8 mouse cellular contexts compared by ENCODE assay signal in the genomic region with DNA sequence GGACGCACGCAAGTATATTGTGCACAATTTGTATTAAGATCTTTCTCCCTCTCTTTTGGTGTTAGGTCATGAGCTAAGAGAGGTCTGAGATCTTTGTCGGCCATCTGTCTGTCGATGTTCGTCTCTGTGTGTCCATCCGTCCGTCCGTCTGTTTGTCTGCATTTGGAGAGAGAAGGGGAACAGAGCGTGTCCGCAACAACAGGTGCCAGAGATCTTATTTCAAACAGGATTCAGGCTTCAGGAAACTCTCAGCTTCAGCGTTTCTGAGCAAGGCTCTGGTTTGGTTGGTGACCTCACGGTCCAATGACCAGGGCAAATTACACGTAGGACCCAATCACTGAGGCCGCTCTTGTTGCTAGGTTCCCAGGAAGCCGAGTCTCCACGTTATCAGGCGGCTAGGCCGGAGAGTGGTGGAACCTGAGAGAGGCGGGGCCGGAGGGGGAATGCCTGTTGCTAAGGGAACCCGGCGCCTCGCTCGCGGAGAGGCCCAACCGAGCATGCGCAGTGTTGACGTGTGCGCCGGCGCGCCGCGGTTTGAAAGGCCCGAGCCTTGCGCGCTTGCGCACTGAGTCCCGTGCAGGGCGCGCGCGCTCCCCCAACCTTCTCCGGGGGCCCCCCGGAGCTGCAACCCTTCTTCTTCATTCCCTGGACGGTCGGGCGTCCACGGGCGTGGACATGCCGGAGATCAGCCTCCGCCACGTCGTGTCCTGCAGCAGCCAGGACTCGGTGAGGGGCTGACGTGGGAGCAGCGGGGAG. TPM values are rescaled to one million over a fixed set of nuclear protein-coding genes. Genes with fewer than 3 reads are reported as not detected.
A peak's percentile ranks its signal among the peaks of the same experiment; 100 is the strongest.
DNase-seq lines count a peak whose midpoint lies in the region; ATAC-seq and TF ChIP-seq lines count a peak whose summit lies in the region.

No protein-coding gene starts in this region.

- H3K9ac ChIP-seq in heart, embryonic 12.5 days = peak overlapping the region; percentile 89
- H3K9ac ChIP-seq in kidney, postnatal 0 days (ENCODE audit: low read depth, low read length) = peak overlapping the region; percentile 86
- peak overlapping the region; percentile 67 for H3K9ac ChIP-seq in liver, embryonic 11.5 days (ENCODE audit: low read depth, low read length)
- peak overlapping the region; percentile 73 for H3K9ac ChIP-seq in stomach, embryonic 14.5 days (replicated peaks; ENCODE audit: low read depth, low read length)

- peak overlapping the region; percentile 88 for H3K4me3 ChIP-seq in heart, embryonic 12.5 days
- peak overlapping the region; percentile 85 for H3K4me3 ChIP-seq in kidney, postnatal 0 days (replicated peaks; ENCODE audit: low read depth, low read length)
- H3K4me3 ChIP-seq in liver, embryonic 11.5 days (ENCODE audit: low read depth, low read length) = peak overlapping the region; percentile 65
- peak overlapping the region; percentile 86 for H3K4me3 ChIP-seq in stomach, embryonic 14.5 days (ENCODE audit: low read depth, low read length)

- H3K9me3 ChIP-seq in heart, embryonic 12.5 days (replicated peaks) = no peaks in the 10 kb centered on the region
- no peaks in the 10 kb centered on the region for H3K9me3 ChIP-seq in kidney, postnatal 0 days (replicated peaks; ENCODE audit: low read length)
- no peaks in the 10 kb centered on the region for H3K9me3 ChIP-seq in liver, embryonic 11.5 days (ENCODE audit: control insufficient read depth, low read length)
- H3K9me3 ChIP-seq in stomach, embryonic 14.5 days (ENCODE audit: control insufficient read depth, low read depth, low read length) = no peaks in the 10 kb centered on the region

- ATAC-seq in erythroid progenitor cell, adult 5-6 weeks (replicated peaks; ENCODE audit: low FRiP score, poor library complexity, severe bottlenecking) = peak; percentile 99
- peak; percentile 99 for ATAC-seq in heart, embryonic 12.5 days (ENCODE audit: insufficient number of reproducible peaks, low FRiP score)
- peak; percentile 99 for ATAC-seq in kidney, postnatal 0 days (replicated peaks; ENCODE audit: low FRiP score, low read depth)
- ATAC-seq in liver, embryonic 11.5 days (replicated peaks; ENCODE audit: low FRiP score) = peak; percentile 99
- ATAC-seq in stomach, embryonic 14.5 days (ENCODE audit: insufficient number of reproducible peaks, insufficient read depth, low FRiP score, low read depth) = peak; percentile 99

- peaks cover 34% of the 10 kb centered on the region for H3K36me3 ChIP-seq in heart, embryonic 12.5 days
- H3K36me3 ChIP-seq in kidney, postnatal 0 days (ENCODE audit: insufficient read depth, low read length) = peaks cover 13% of the 10 kb centered on the region; the same call in 1 of the 2 replicates
- H3K36me3 ChIP-seq in liver, embryonic 11.5 days (ENCODE audit: control insufficient read depth, insufficient read depth, low read length) = peaks cover 11% of the 10 kb centered on the region; the same call in 1 of the 2 replicates
- H3K36me3 ChIP-seq in stomach, embryonic 14.5 days (ENCODE audit: control insufficient read depth, insufficient read depth, low read length) = peaks cover 13% of the 10 kb centered on the region

- no peak for TF ChIP-seq CTCF in kidney, postnatal 0 days (IDR thresholded peaks at IDR 0.05; ENCODE audit: low read depth)

- WGBS in heart, embryonic 12.5 days = under 1% methylated on average over 57 of the region's 57 CpGs
- under 1% methylated on average over 57 of the region's 57 CpGs for WGBS in kidney, postnatal 0 days
- 1% methylated on average over 57 of the region's 57 CpGs for WGBS in liver, embryonic 11.5 days
- under 1% methylated on average over 57 of the region's 57 CpGs for WGBS in stomach, embryonic 14.5 days

- peak overlapping the region; percentile 73 for H3K4me2 ChIP-seq in heart, embryonic 12.5 days
- peak overlapping the region; percentile 74 for H3K4me2 ChIP-seq in kidney, postnatal 0 days (ENCODE audit: low read length)
- peak overlapping the region; percentile 80 for H3K4me2 ChIP-seq in liver, embryonic 11.5 days
- peak overlapping the region; percentile 66 for H3K4me2 ChIP-seq in stomach, embryonic 14.5 days (replicated peaks; ENCODE audit: low read depth, low read length)

- no peaks in the 10 kb centered on the region for H3K27me3 ChIP-seq in heart, embryonic 12.5 days (replicated peaks)
- H3K27me3 ChIP-seq in kidney, postnatal 0 days (ENCODE audit: insufficient read depth, low read length) = no peaks in the 10 kb centered on the region
- no peaks in the 10 kb centered on the region for H3K27me3 ChIP-seq in liver, embryonic 11.5 days (replicated peaks; ENCODE audit: control insufficient read depth, insufficient read depth, low read length)
- no peaks in the 10 kb centered on the region for H3K27me3 ChIP-seq in stomach, embryonic 14.5 days (ENCODE audit: control insufficient read depth, insufficient read depth, low read length)

- H3K4me1 ChIP-seq in heart, embryonic 12.5 days (replicated peaks) = peaks cover 18% of the 10 kb centered on the region
- peaks cover 7% of the 10 kb centered on the region for H3K4me1 ChIP-seq in kidney, postnatal 0 days (replicated peaks; ENCODE audit: insufficient read depth, low read length)
- peaks cover 10% of the 10 kb centered on the region for H3K4me1 ChIP-seq in liver, embryonic 11.5 days (replicated peaks; ENCODE audit: control insufficient read depth, insufficient read depth, low read length)
- H3K4me1 ChIP-seq in stomach, embryonic 14.5 days (ENCODE audit: control insufficient read depth, insufficient read depth, low read length) = peaks cover 11% of the 10 kb centered on the region; the same call in 1 of the 2 replicates

- DNase-seq in CD4-positive helper T cell, adult 2 months (ENCODE audit: low read depth, low spot score) = peak; percentile 97
- peak; percentile 96 for DNase-seq in brain, embryonic 18.5 days (ENCODE audit: low read depth, low spot score)
- peak; percentile 100 for DNase-seq in kidney, postnatal 0 days (ENCODE audit: low spot score)
- peak; percentile 99 for DNase-seq in liver, embryonic 11.5 days (ENCODE audit: low spot score)
- peak; percentile 98 for DNase-seq in naive thymus-derived CD4-positive, alpha-beta T cell, adult 2 months (ENCODE audit: low read depth)

- peak overlapping the region; percentile 69 for H3K27ac ChIP-seq in heart, embryonic 12.5 days (ENCODE audit: poor library complexity, severe bottlenecking)
- peak overlapping the region; percentile 93 for H3K27ac ChIP-seq in kidney, postnatal 0 days
- H3K27ac ChIP-seq in liver, embryonic 11.5 days (ENCODE audit: low read depth, low read length) = peak overlapping the region; percentile 34; the same call in 1 of the 2 replicates
- peak overlapping the region; percentile 76 for H3K27ac ChIP-seq in stomach, embryonic 14.5 days (ENCODE audit: low read length)

RNA-seq across cellular contexts. Expression of a gene that starts 0.7 kb away (rescaled TPM):
- 37.1 and 39.4 TPM in 2 replicates for total RNA-seq in erythroid progenitor cell, adult 5-6 weeks (2015; ENCODE audit: low replicate concordance)
- total RNA-seq in erythroid progenitor cell, adult 5-6 weeks (2017; ENCODE audit: low replicate concordance) = 36.7 and 62.5 TPM in 2 replicates
- polyA plus RNA-seq in heart, embryonic 12.5 days (2016; fragmentation: Nextera tagmentation; extraction: Ambion mirVana) = 70.5 and 71.7 TPM in 2 replicates
- polyA plus RNA-seq in kidney, postnatal 0 days (2015; fragmentation: Nextera tagmentation; extraction: Ambion mirVana) = 58.4 and 63.6 TPM in 2 replicates
- polyA plus RNA-seq in liver, embryonic 11.5 days (2014; fragmentation: Nextera tagmentation; extraction: Ambion mirVana) = 91.0 and 102 TPM in 2 replicates
- 93.0 and 110 TPM in 2 replicates for polyA plus RNA-seq in stomach, embryonic 14.5 days (2014; fragmentation: Nextera tagmentation; extraction: Ambion mirVana)

RNA-seq across cellular contexts. Expression of a gene that starts 0.9 kb away (rescaled TPM):
- not detected in 2 replicates for total RNA-seq in erythroid progenitor cell, adult 5-6 weeks (2015; ENCODE audit: low replicate concordance)
- not detected in 2 replicates for total RNA-seq in erythroid progenitor cell, adult 5-6 weeks (2017; ENCODE audit: low replicate concordance)
- not detected in 2 replicates for polyA plus RNA-seq in heart, embryonic 12.5 days (2016; fragmentation: Nextera tagmentation; extraction: Ambion mirVana)
- polyA plus RNA-seq in kidney, postnatal 0 days (2015; fragmentation: Nextera tagmentation; extraction: Ambion mirVana) = 0.50 and 0.55 TPM in 2 replicates
- polyA plus RNA-seq in liver, embryonic 11.5 days (2014; fragmentation: Nextera tagmentation; extraction: Ambion mirVana) = not detected in 2 replicates
- polyA plus RNA-seq in stomach, embryonic 14.5 days (2014; fragmentation: Nextera tagmentation; extraction: Ambion mirVana) = 0.73 and 1.3 TPM in 2 replicates

RNA-seq across cellular contexts. Expression of a gene that starts 16.3 kb away (rescaled TPM):
- 1.1 and 1.3 TPM in 2 replicates for total RNA-seq in erythroid progenitor cell, adult 5-6 weeks (2015; ENCODE audit: low replicate concordance)
- 0.90 and 2.8 TPM in 2 replicates for total RNA-seq in erythroid progenitor cell, adult 5-6 weeks (2017; ENCODE audit: low replicate concordance)
- polyA plus RNA-seq in heart, embryonic 12.5 days (2016; fragmentation: Nextera tagmentation; extraction: Ambion mirVana) = 9.0 TPM in 2 replicates
- polyA plus RNA-seq in kidney, postnatal 0 days (2015; fragmentation: Nextera tagmentation; extraction: Ambion mirVana) = 5.4 and 6.0 TPM in 2 replicates
- polyA plus RNA-seq in liver, embryonic 11.5 days (2014; fragmentation: Nextera tagmentation; extraction: Ambion mirVana) = 3.5 and 4.1 TPM in 2 replicates
- polyA plus RNA-seq in stomach, embryonic 14.5 days (2014; fragmentation: Nextera tagmentation; extraction: Ambion mirVana) = 8.9 and 9.0 TPM in 2 replicates

RNA-seq across cellular contexts. Expression of a gene that starts 34.6 kb away (rescaled TPM):
- total RNA-seq in erythroid progenitor cell, adult 5-6 weeks (2015; ENCODE audit: low replicate concordance) = not detected in 2 replicates
- not detected in 2 replicates for total RNA-seq in erythroid progenitor cell, adult 5-6 weeks (2017; ENCODE audit: low replicate concordance)
- 0.37 and 0.40 TPM in 2 replicates for polyA plus RNA-seq in heart, embryonic 12.5 days (2016; fragmentation: Nextera tagmentation; extraction: Ambion mirVana)
- polyA plus RNA-seq in kidney, postnatal 0 days (2015; fragmentation: Nextera tagmentation; extraction: Ambion mirVana) = 0.06 and 0.12 TPM in 2 replicates
- polyA plus RNA-seq in liver, embryonic 11.5 days (2014; fragmentation: Nextera tagmentation; extraction: Ambion mirVana) = 0.34 TPM in 1 of 2 replicates, not detected in the other
- polyA plus RNA-seq in stomach, embryonic 14.5 days (2014; fragmentation: Nextera tagmentation; extraction: Ambion mirVana) = 0.21 and 0.29 TPM in 2 replicates

RNA-seq across cellular contexts. Expression of a gene that starts 40.0 kb away (rescaled TPM):
- total RNA-seq in erythroid progenitor cell, adult 5-6 weeks (2015; ENCODE audit: low replicate concordance) = 0.84 TPM in 1 of 2 replicates, not detected in the other
- total RNA-seq in erythroid progenitor cell, adult 5-6 weeks (2017; ENCODE audit: low replicate concordance) = 2.0 TPM in 1 of 2 replicates, not detected in the other
- polyA plus RNA-seq in heart, embryonic 12.5 days (2016; fragmentation: Nextera tagmentation; extraction: Ambion mirVana) = 31.9 and 35.8 TPM in 2 replicates
- polyA plus RNA-seq in kidney, postnatal 0 days (2015; fragmentation: Nextera tagmentation; extraction: Ambion mirVana) = 40.2 and 41.4 TPM in 2 replicates
- 20.3 and 23.0 TPM in 2 replicates for polyA plus RNA-seq in liver, embryonic 11.5 days (2014; fragmentation: Nextera tagmentation; extraction: Ambion mirVana)
- polyA plus RNA-seq in stomach, embryonic 14.5 days (2014; fragmentation: Nextera tagmentation; extraction: Ambion mirVana) = 28.5 and 30.9 TPM in 2 replicates

Comparison
In these comparisons a context has a peak if more than half of its experiments do, and no peak if none do; other contexts are left out.
1. Peak in every context shown above with its lines: DNase-seq, ATAC-seq, H3K4me3 ChIP-seq and H3K27ac ChIP-seq.
2. H3K27ac ChIP-seq: peak in every context shown above with its lines; median percentile 93 in kidney, postnatal 0 days; 76 in stomach, embryonic 14.5 days; 69 in heart, embryonic 12.5 days; 34 in liver, embryonic 11.5 days.